Mouse (Mus musculus) cerebellum, adult 9-10 months (tissue): ENCODE data around the gene Ggt6.
A peak's percentile ranks its signal among the peaks of the same experiment; 100 is the strongest.
"Not testable (repeated sequence)": the region's sequence is repeated elsewhere in the genome, so short reads cannot be mapped to it uniquely, and the experiment has no call there.

Experiments used
- DNase-seq: peaks from one replicate; pipeline ENCODE4 v3.0.0; 2022

Gene Ggt6

GRCm38 (mm10) chr11:72411093-72411921 is 24.0 kb upstream of the Ggt6 start, which contains the start of gene Smtnl2:
Smtnl2 (minus strand) TSS chr11:72411713.
- DNase-seq = no peak

- DNase-seq = no peak
These were observed 23.4 kb upstream of the Ggt6 start for GRCm38 (mm10) chr11:72411945-72412344.

- DNase-seq = no peak
These were observed 22.3 kb upstream of the Ggt6 start for GRCm38 (mm10) chr11:72413016-72413415.

- DNase-seq = no peak
These were observed 21.6 kb upstream of the Ggt6 start for GRCm38 (mm10) chr11:72413601-72414190.

- DNase-seq = no peak
These were observed 20.2 kb upstream of the Ggt6 start for GRCm38 (mm10) chr11:72415155-72415554.

GRCm38 (mm10) chr11:72416666-72417065 is 18.7 kb upstream of the Ggt6 start:
- DNase-seq = no peak

- DNase-seq = no peak
These were observed 17.9 kb upstream of the Ggt6 start for GRCm38 (mm10) chr11:72417376-72417775.

GRCm38 (mm10) chr11:72418227-72418626 is 17.1 kb upstream of the Ggt6 start:
- DNase-seq = no peak

- no peak for DNase-seq
These were observed 16.3 kb upstream of the Ggt6 start for GRCm38 (mm10) chr11:72419006-72419405.

GRCm38 (mm10) chr11:72420460-72421122 is 14.7 kb upstream of the Ggt6 start:
- DNase-seq = no peak

- no peak for DNase-seq
These were observed 13.6 kb upstream of the Ggt6 start for GRCm38 (mm10) chr11:72421518-72422278.

- DNase-seq = no peak
These were observed 11.6 kb upstream of the Ggt6 start for GRCm38 (mm10) chr11:72423686-72424085.

GRCm38 (mm10) chr11:72425201-72425600 is 10.1 kb upstream of the Ggt6 start:
- DNase-seq = no peak

GRCm38 (mm10) chr11:72426884-72427283 is 8.4 kb upstream of the Ggt6 start:
- DNase-seq = no peak

GRCm38 (mm10) chr11:72428694-72429093 is 6.6 kb upstream of the Ggt6 start:
- DNase-seq = peak; percentile 70

- DNase-seq = peak; percentile 78
These were observed 6.0 kb upstream of the Ggt6 start for GRCm38 (mm10) chr11:72429288-72429690.

- not testable (repeated sequence) for DNase-seq
These were observed 4.8 kb upstream of the Ggt6 start for GRCm38 (mm10) chr11:72430311-72431068.

- no peak for DNase-seq
These were observed 344 bp downstream of the Ggt6 start for GRCm38 (mm10) chr11:72435694-72436045.

GRCm38 (mm10) chr11:72436271-72436670 is 945 bp downstream of the Ggt6 start:
- DNase-seq = no peak

- no peak for DNase-seq
These were observed 1.7 kb downstream of the Ggt6 start for GRCm38 (mm10) chr11:72436756-72437650.

- no peak for DNase-seq
These were observed 3.1 kb downstream of the Ggt6 start for GRCm38 (mm10) chr11:72438411-72438810.
